Mouse (Mus musculus): ENCODE measurements at regions not wholly inside any gene's neighbourhood (a gene's known extent, or its start where the extent isn't known, plus 50 kb on each side); places are given as distances from the start of the nearest gene placed in this dataset.

DNA sequence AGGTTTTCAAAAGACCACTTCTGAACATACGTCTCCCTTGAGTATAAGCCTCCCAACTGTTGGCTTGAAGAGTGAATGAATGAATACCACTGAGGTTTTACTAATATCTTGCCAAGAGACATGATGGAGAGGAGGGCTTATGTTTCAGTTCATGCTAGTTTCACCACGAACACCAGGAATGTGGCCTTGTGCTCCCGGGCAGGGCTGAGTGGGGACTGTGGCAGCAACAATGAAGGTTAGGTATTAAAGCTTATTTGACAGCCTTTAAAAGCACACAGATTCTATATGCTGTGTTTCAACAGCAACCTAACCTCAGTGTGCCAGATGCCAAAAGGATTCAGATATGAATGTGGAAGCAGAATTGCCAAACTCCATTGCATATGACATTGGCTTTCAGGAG is 390.0 kb upstream of the Cited2 start:
- TF ChIP-seq FLI1 (IDR thresholded peaks at IDR 0.05; ENCODE audit: low read length) = no peak
- Histone ChIP-seq H3K4me1 (peaks cover 59% of the 10 kb centered on the region), H3K4me3 (replicated peaks) (no peak overlapping the region), H3K36me3 (replicated peaks; ENCODE audit: low read length) (no peaks in the 10 kb centered on the region), H3K9me3 (no peaks in the 10 kb centered on the region), H3K27me3 (replicated peaks) (no peaks in the 10 kb centered on the region)

DNA sequence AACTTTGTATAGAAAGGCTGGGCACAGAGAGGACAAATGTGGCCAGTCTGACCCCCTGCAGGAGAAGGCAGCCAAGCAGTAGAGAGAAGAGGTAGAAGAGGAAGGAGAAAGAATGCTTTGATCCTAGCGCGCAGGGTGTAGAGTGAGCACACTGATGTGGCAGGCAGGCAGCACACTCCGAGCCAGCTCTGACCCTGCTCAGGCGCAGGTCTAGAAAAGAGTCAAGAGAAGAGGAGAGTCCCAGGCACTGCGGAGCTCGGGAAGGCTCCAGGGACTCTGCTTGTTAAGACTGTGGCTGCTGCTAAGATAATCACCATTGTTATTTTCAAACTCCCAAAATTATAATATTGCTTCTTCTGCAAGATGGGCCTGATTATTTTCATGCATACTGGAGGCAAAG is 389.3 kb upstream of the Cited2 start:
- no peak overlapping the region for H3K4me3 ChIP-seq (replicated peaks)
- H3K9me3 ChIP-seq = no peaks in the 10 kb centered on the region
- peaks cover 56% of the 10 kb centered on the region for H3K4me1 ChIP-seq
- no peaks in the 10 kb centered on the region for H3K36me3 ChIP-seq (replicated peaks; ENCODE audit: low read length)
- no peaks in the 10 kb centered on the region for H3K27me3 ChIP-seq (replicated peaks)
- TF ChIP-seq FLI1 (IDR thresholded peaks at IDR 0.05; ENCODE audit: low read length) (no peak), GATA1 (IDR thresholded peaks at IDR 0.05; ENCODE audit: borderline replicate concordance, low read length) (no peak)

DNA sequence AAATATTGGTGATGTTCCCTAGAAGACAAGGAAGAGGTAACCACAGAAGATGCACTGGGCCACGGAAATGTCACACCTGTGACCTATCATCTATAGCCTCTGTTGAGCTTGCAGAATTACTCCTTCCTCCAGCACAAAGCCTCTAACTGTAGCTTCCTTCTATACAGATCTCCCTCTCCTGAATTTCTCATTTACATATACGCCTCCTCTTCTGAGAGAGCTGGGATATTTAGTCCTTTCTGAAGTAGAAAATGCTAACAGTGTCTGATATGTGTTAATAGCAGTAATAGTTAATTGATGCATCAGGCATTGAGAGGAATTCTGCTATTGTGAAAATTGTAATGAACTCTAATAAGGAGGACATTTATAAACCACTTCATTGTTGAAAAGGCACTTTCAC is 385.8 kb upstream of the Cited2 start:
- no peaks in the 10 kb centered on the region for H3K36me3 ChIP-seq (replicated peaks; ENCODE audit: low read length)
- TF ChIP-seq FLI1 (IDR thresholded peaks at IDR 0.05; ENCODE audit: low read length) (no peak), GATA1 (IDR thresholded peaks at IDR 0.05; ENCODE audit: borderline replicate concordance, low read length) (no peak)
- H3K4me1 ChIP-seq = peaks cover 23% of the 10 kb centered on the region
- H3K9me3 ChIP-seq = no peaks in the 10 kb centered on the region
- no peaks in the 10 kb centered on the region for H3K27me3 ChIP-seq (replicated peaks)
- no peak overlapping the region for H3K4me3 ChIP-seq (replicated peaks)

DNA sequence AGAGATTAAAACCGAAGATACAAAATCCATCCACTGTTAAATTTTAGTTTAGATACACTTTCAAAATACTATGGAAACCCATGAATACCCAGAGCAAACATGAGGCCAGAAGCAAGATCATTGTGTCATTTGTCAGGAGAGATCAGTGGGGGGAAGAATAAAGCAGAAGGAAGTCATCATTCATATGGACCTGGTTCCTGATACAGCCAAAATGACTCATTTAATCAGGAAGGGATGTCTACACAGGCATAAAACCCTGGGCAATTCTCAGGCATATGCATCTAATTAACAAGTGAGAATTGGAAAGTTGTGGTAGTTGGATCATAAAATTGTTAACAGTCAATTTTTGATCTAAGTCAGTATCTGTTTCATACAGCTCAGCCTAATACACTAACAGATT is 379.2 kb upstream of the Cited2 start:
- Histone ChIP-seq H3K4me1 (peaks cover 36% of the 10 kb centered on the region), H3K36me3 (replicated peaks; ENCODE audit: low read length) (no peaks in the 10 kb centered on the region), H3K9me3 (0 out of 2 replicates have a peak, but pooled peaks cover 4% of the 10 kb centered on the region), H3K4me3 (replicated peaks) (no peak overlapping the region), H3K27me3 (replicated peaks) (no peaks in the 10 kb centered on the region)
- TF ChIP-seq FLI1 (IDR thresholded peaks at IDR 0.05; ENCODE audit: low read length) (no peak), GATA1 (IDR thresholded peaks at IDR 0.05; ENCODE audit: borderline replicate concordance, low read length) (no peak)

DNA sequence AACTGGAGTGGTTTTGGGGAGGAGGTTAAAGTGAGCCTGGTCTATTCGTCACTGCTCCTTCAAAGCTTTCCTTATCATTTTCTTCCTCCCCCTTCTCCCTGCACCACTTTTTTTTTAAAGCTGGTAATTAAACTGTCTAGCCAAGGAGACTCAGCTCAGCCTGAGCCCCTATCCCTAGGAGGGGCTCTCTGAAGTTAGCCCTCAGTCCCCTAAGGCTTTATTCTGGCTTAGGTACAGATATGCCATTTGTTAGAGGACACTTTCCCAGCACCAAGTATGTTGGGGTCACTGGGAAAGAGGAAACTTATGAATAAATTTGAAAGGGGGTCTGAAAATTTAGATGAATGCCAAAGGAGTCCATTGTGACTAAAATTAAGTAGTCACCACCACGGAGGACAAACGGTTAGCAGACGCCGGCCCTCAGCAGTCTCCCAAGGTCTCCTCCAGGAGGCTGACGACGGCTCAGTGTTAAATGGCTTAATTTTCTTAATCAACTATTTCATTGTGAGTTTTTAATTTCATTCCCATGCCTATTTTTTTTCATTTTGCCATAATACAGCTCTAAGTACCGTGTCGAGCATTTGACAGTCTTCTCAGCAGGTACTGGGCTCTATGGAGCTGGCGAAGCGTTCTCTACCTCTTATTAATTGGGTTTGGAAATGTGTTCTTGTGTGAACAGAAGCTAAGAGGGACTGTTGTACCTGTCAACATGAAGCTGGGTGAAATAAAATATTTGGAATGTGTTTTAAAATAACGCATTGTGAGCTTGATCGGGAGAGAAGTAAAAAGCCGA is 370.6 kb upstream of the Cited2 start:
- no peak overlapping the region for H3K4me3 ChIP-seq (replicated peaks)
- peaks cover 27% of the 10 kb centered on the region for H3K4me1 ChIP-seq
- H3K27me3 ChIP-seq (replicated peaks) = no peaks in the 10 kb centered on the region
- TF ChIP-seq GATA1 (IDR thresholded peaks at IDR 0.05; ENCODE audit: borderline replicate concordance, low read length) (no peak), FLI1 (IDR thresholded peaks at IDR 0.05; ENCODE audit: low read length) (no peak)
- no peaks in the 10 kb centered on the region for H3K9me3 ChIP-seq
- no peaks in the 10 kb centered on the region for H3K36me3 ChIP-seq (replicated peaks; ENCODE audit: low read length)

DNA sequence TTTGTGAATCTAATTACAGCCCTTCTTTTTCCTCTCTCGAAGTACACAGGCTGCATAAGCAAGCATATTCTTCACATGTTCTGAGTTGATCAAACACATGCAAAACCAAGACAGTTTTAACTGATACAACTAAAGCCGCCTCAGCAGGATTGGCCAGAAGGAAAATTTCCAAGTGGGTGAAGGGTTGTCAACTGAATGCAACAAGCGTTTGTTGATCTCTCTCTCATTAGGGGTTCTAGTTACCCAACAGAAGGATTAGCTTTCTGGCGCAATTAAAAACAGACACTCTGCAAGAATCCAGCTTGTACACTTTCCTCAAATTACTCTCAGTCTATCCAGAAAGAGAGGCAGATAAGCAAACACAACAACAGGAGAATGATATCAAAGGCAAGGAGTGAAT is 367.5 kb upstream of the Cited2 start:
- no peak overlapping the region for H3K4me3 ChIP-seq (replicated peaks)

DNA sequence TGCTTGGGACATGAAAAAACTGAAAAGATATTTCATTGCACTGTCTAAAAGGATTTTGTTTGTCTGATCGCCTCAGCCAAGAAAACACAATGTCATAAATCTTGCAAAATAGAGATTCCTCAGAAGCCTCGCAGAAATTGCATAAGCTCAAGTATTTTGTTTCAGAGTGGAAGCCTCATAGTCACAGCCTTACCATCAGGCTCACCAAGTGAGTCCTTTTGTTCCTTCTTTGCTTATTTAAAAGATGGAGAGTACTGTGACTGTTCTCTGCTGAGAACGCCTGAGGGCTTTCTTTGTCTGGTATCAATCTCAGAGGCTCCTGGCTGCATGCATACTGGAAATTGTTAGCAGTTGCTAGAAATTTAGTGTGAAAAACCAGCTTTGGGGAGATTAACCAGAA is 367.0 kb upstream of the Cited2 start:
- H3K36me3 ChIP-seq (replicated peaks; ENCODE audit: low read length) = no peaks in the 10 kb centered on the region
- no peaks in the 10 kb centered on the region for H3K9me3 ChIP-seq
- no peak for TF ChIP-seq GATA1 (IDR thresholded peaks at IDR 0.05; ENCODE audit: borderline replicate concordance, low read length)
- H3K4me3 ChIP-seq (replicated peaks) = no peak overlapping the region
- peaks cover 3% of the 10 kb centered on the region; the same call in 1 of the 2 replicates for H3K4me1 ChIP-seq
- H3K27me3 ChIP-seq (replicated peaks) = no peaks in the 10 kb centered on the region

More for the DNA sequence above, 367.5 kb upstream of the Cited2 start:
- Histone ChIP-seq H3K9me3 (no peaks in the 10 kb centered on the region), H3K4me1 (peaks cover 4% of the 10 kb centered on the region; the same call in 1 of the 2 replicates), H3K36me3 (replicated peaks; ENCODE audit: low read length) (no peaks in the 10 kb centered on the region), H3K27me3 (replicated peaks) (no peaks in the 10 kb centered on the region)
- TF ChIP-seq FLI1 (IDR thresholded peaks at IDR 0.05; ENCODE audit: low read length) (no peak), GATA1 (IDR thresholded peaks at IDR 0.05; ENCODE audit: borderline replicate concordance, low read length) (no peak)

DNA sequence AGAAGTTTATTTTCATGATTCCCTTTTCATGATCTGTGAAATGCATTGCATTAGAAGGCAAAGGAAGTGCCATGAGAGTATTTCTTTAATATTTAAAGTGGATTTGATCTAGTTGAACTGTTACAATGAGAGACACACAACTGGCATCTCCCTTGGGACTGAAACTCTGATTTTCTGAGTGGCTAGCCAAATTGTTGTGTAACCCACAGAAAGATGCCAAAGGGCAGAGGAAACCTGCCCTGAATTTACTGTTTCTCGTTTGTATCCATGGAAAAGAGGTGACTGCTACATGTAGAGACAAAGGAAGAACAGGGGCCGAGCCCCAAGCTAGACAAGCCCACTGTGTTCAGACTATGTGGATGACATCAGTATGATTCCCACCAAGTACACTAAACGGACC is 360.4 kb upstream of the Cited2 start:
- TF ChIP-seq GATA1 (IDR thresholded peaks at IDR 0.05; ENCODE audit: borderline replicate concordance, low read length) (no peak), FLI1 (IDR thresholded peaks at IDR 0.05; ENCODE audit: low read length) (no peak)
- no peaks in the 10 kb centered on the region for H3K9me3 ChIP-seq
- H3K36me3 ChIP-seq (replicated peaks; ENCODE audit: low read length) = no peaks in the 10 kb centered on the region

DNA sequence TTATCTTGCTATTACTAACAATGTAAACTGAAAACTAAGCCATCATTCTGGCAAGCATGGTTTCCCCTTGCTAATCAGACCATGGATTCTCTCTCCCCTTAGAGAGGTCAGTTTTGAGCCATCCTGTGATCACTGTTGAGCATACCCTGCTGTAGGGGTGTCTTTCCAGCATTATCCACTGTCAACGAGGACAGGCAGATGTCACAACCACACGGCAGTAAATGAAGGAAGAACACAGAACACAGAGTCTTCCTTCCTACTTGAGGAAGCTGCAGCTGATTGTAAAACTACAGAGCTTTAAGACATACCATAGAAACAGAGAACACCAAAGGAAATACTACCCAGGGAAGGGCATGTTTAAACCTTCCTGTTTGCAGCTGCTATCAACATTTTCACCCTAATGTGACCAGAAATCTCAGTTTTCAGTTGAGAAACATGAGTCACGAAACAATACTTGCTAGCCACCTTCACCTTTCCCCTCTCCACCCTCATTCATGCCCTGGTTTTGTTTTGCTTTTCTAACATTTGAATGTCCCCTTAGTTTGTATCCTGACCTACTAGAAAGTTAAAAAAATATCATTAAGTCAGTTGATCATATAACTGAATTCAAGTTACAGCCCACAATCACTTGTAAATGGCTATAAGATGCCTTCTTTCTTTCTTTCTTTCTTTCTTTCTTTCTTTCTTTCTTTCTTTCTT is 356.8 kb upstream of the Cited2 start:
- no peaks in the 10 kb centered on the region for H3K27me3 ChIP-seq (replicated peaks)
- peaks cover 21% of the 10 kb centered on the region for H3K4me1 ChIP-seq
- peak overlapping the region; percentile 25 for H3K4me3 ChIP-seq (replicated peaks)
- no peaks in the 10 kb centered on the region for H3K36me3 ChIP-seq (replicated peaks; ENCODE audit: low read length)
- no peak for TF ChIP-seq FLI1 (IDR thresholded peaks at IDR 0.05; ENCODE audit: low read length)
- no peaks in the 10 kb centered on the region for H3K9me3 ChIP-seq

More for the DNA sequence above, 360.4 kb upstream of the Cited2 start:
- no peaks in the 10 kb centered on the region for H3K27me3 ChIP-seq (replicated peaks)
- H3K4me3 ChIP-seq (replicated peaks) = no peak overlapping the region
- H3K4me1 ChIP-seq = peaks cover 21% of the 10 kb centered on the region

DNA sequence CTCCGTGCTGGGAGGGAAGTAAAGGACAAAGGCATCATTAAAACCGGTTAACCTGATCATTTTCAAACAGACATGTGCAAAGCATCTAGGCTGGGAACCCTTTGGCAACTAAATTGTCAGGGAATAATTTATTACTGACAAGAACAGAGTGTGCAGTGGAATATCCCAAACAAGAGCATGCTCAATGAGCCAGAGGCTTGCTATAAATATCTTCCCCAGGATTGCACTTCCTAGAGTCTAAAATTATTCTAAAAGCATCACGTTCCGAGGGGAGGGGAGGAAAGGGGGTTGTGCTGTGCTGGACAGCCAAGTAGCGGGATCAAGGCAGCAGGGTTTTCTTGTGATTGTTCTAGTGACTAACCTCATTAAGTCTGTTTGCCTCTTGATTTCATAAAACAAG is 356.0 kb upstream of the Cited2 start:
- no peak overlapping the region for H3K4me3 ChIP-seq (replicated peaks)
- H3K4me1 ChIP-seq = peaks cover 21% of the 10 kb centered on the region
- no peaks in the 10 kb centered on the region for H3K9me3 ChIP-seq
- TF ChIP-seq FLI1 (IDR thresholded peaks at IDR 0.05; ENCODE audit: low read length) = no peak
- TF ChIP-seq GATA1 (IDR thresholded peaks at IDR 0.05; ENCODE audit: borderline replicate concordance, low read length) = no peak
- no peaks in the 10 kb centered on the region for H3K36me3 ChIP-seq (replicated peaks; ENCODE audit: low read length)
- H3K27me3 ChIP-seq (replicated peaks) = no peaks in the 10 kb centered on the region

Data from megakaryocyte, embryonic 14.5 days (primary cell).